Mouse (Mus musculus) C2C12 (cell line): ENCODE measurements around the gene Olfr317. TPM values are rescaled to one million over a fixed set of nuclear protein-coding genes. Genes with fewer than 3 reads are reported as not detected.
"Not testable (repeated sequence)": the region's sequence is repeated elsewhere in the genome, so short reads cannot be mapped to it uniquely, and the experiment has no call there.

Experiments used
- H3K27me3 ChIP-seq: one replicate; pipeline ENCODE4 v1.6.1; 2011; ENCODE audit not compliant: control insufficient read depth, insufficient read depth, insufficient read length
- H3K36me3 ChIP-seq: one replicate; pipeline ENCODE4 v1.6.1; 2011; ENCODE audit not compliant: control insufficient read depth, insufficient read depth
- H3K4me3 ChIP-seq: one replicate; pipeline ENCODE4 v1.5.1; 2011; ENCODE audit warnings: mild to moderate bottlenecking, control low read depth; ENCODE audit not compliant: poor library complexity, insufficient read depth, severe bottlenecking
- H3K79me2 ChIP-seq: one replicate; pipeline ENCODE4 v1.6.1; 2011; ENCODE audit not compliant: control insufficient read depth, insufficient read depth
- H3K79me3 ChIP-seq: one replicate; pipeline ENCODE4 v1.6.1; 2011; ENCODE audit warnings: low read depth, control low read depth
- H3ac ChIP-seq: one replicate; pipeline ENCODE3; 2011; ENCODE audit warnings: low read depth; ENCODE audit not compliant: control insufficient read depth, insufficient read length
- CEBPB ChIP-seq: IDR thresholded peaks from one replicate; pipeline ENCODE4 v1.6.1; 2011; ENCODE audit warnings: low read depth, mild to moderate bottlenecking, control low read depth, moderate library complexity
- CTCF ChIP-seq: IDR thresholded peaks from one replicate; pipeline ENCODE4 v1.5.1; 2011; ENCODE audit not compliant: control insufficient read depth, insufficient read depth, insufficient read length
- FOSL1 ChIP-seq: IDR thresholded peaks from one replicate; pipeline ENCODE4 v1.8.0; 2011; ENCODE audit warnings: mild to moderate bottlenecking, low read length; ENCODE audit not compliant: poor library complexity, insufficient read depth, severe bottlenecking
- MAX ChIP-seq: IDR thresholded peaks from one replicate; pipeline ENCODE4 v1.6.1; 2011; ENCODE audit warnings: mild to moderate bottlenecking, control low read depth
- MYOD1 ChIP-seq: IDR thresholded peaks from one replicate; pipeline ENCODE4 v1.6.1; 2011; ENCODE audit warnings: low read depth; ENCODE audit not compliant: control insufficient read depth, insufficient read length
- MYOG ChIP-seq: IDR thresholded peaks from one replicate; pipeline ENCODE4 v1.6.1; 2011; ENCODE audit not compliant: control insufficient read depth, insufficient read length; ENCODE audit errors: extremely low read depth
- USF1 ChIP-seq: IDR thresholded peaks from one replicate; pipeline ENCODE4 v1.6.1; 2011; ENCODE audit warnings: low read depth, mild to moderate bottlenecking, control low read depth, moderate library complexity
- polyA plus RNA-seq: library from polyadenylated mRNA; unstranded; fragments of >200 nt; fragmentation: generic; extraction: Trizol; gene quantifications from one replicate; pipeline ENCODE4 v1.2.1, GENCODE M21; 2012; ENCODE audit warnings: missing spikeins

Gene Olfr317
- polyA plus RNA-seq, 1 experiment = not detected

DNA sequence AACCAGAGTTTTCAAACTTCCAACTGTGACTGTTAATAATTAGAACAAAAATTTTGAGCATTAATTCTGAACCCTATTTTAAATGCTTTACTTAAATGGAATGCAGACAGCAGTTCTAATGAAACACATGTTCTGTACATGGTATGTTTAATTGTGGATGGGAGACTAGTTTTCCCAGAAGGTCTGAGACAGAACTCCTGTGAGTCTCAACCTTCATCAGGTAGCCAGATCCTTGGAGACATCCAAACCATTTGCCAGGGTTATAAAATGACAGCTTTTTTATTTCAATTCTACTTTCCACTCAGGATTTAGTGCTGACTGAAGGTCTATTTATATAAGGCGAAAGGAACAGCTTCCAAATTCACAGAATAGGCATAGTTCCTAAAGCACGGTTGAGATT lies 13.4 kb upstream of the Olfr317 start, which contains the start of gene Olfr316:
Gene Olfr316 (plus strand): TSS at position 301 of the 400 bp plus-strand sequence.
- Histone ChIP-seq H3K4me3 (no peak within 1 kb of the TSS), H3ac (no peak within 1 kb of the TSS), H3K79me3 (no peaks in the 10 kb centered on the region), H3K79me2 (no peaks in the 10 kb centered on the region), H3K27me3 (no peaks in the 10 kb centered on the region), H3K36me3 (no peaks in the 10 kb centered on the region)
- TF ChIP-seq MYOD1 = no peak
- no peak for TF ChIP-seq CTCF
- no peak for TF ChIP-seq MYOG
- TF ChIP-seq CEBPB = no peak
- no peak for TF ChIP-seq FOSL1
- TF ChIP-seq USF1 = no peak
- no peak for TF ChIP-seq MAX

DNA sequence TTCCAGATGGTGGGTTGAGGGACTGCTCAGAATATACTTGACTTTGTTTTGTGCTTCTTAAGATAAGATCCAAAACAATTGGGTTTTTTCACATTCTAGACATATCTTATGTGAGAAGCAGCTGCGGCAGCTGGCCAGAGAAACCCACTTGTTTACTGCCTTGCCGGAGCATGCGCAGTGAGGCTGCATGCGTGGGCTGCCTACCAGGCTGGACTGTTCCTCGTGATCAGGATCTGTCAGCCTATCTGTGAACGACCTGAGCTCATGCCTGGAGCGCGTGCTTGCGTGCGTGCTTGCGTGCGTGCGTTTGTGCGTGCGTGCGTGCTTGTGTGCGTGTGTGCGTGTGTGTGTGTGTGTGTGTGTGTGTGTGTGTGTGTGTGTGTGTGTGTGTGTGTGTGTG lies 12.1 kb upstream of the Olfr317 start:
- not testable (repeated sequence) for H3K79me2 ChIP-seq, H3K79me3 ChIP-seq, H3K27me3 ChIP-seq, H3K36me3 ChIP-seq, H3K4me3 ChIP-seq, H3ac ChIP-seq

- no peak overlapping the region for H3K4me3 ChIP-seq
- no peak overlapping the region for H3ac ChIP-seq
- no peaks in the 10 kb centered on the region for H3K36me3 ChIP-seq
- H3K79me3 ChIP-seq = no peaks in the 10 kb centered on the region
- H3K79me2 ChIP-seq = no peaks in the 10 kb centered on the region
- H3K27me3 ChIP-seq = peaks cover 8% of the 10 kb centered on the region
- TF ChIP-seq CEBPB (no peak), USF1 (no peak), MYOD1 (no peak), MYOG (no peak), MAX (no peak), FOSL1 (no peak), CTCF (no peak)
Measured at GRCm38 (mm10) chr11:58733372-58733771, 5.6 kb downstream of the Olfr317 start.

GRCm38 (mm10) chr11:58727896-58728650 lies 10.9 kb downstream of the Olfr317 start:
- H3K36me3 ChIP-seq, H3K79me3 ChIP-seq, H3ac ChIP-seq, H3K79me2 ChIP-seq, H3K4me3 ChIP-seq, H3K27me3 ChIP-seq: not testable (repeated sequence)

GRCm38 (mm10) chr11:58723914-58724313 lies 15.1 kb downstream of the Olfr317 start, which contains the start of gene Olfr318:
Gene Olfr318 (minus strand): TSS chr11:58724014.
- Histone ChIP-seq H3ac (no peak within 1 kb of the TSS), H3K79me3 (no peaks in the 10 kb centered on the region)
- no peak for TF ChIP-seq CTCF

GRCm38 (mm10) chr11:58719701-58720100 lies 19.3 kb downstream of the Olfr317 start:
- no peak for TF ChIP-seq CTCF
- TF ChIP-seq MYOG = no peak
- TF ChIP-seq MAX = no peak
- TF ChIP-seq MYOD1 = no peak
- TF ChIP-seq FOSL1 = no peak
- no peak for TF ChIP-seq CEBPB
- no peak for TF ChIP-seq USF1
- H3K79me2 ChIP-seq = no peaks in the 10 kb centered on the region
- H3K27me3 ChIP-seq = no peaks in the 10 kb centered on the region
- H3K36me3 ChIP-seq = no peaks in the 10 kb centered on the region
- no peaks in the 10 kb centered on the region for H3K79me3 ChIP-seq
- no peak overlapping the region for H3ac ChIP-seq
- no peak overlapping the region for H3K4me3 ChIP-seq

More at GRCm38 (mm10) chr11:58723914-58724313, 15.1 kb downstream of the Olfr317 start, which contains the start of gene Olfr318:
- H3K79me2 ChIP-seq = no peaks in the 10 kb centered on the region
- no peak within 1 kb of the TSS for H3K4me3 ChIP-seq
- H3K27me3 ChIP-seq = no peaks in the 10 kb centered on the region
- H3K36me3 ChIP-seq = no peaks in the 10 kb centered on the region

DNA sequence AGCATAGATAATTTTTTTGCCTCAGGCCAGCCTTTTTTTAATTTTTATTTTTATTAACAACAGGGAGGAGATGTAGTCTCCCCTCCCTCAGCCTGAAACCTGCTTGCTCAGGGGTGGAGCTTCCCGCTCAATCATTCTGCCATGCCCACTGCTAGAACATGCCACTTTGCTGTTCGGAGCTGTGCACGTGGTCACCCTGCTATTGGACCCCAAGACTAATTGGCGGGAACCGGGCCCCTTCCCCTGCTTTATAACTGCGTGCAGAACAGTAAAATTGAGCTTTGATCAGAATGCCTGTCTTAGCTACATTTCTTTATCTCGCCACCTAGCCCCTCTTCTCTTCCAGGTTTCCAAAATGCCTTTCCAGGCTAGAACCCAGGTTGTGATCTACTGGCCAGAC lies 21.3 kb downstream of the Olfr317 start:
- not testable (repeated sequence) for H3K36me3 ChIP-seq, H3K4me3 ChIP-seq, H3K27me3 ChIP-seq, H3K79me2 ChIP-seq, H3ac ChIP-seq, H3K79me3 ChIP-seq
